Mouse (Mus musculus) G1E (cell line): ENCODE measurements around the gene Mfsd8. TPM values are rescaled to one million over a fixed set of nuclear protein-coding genes. Genes with fewer than 3 reads are reported as not detected.
A peak's percentile ranks its signal among the peaks of the same experiment; 100 is the strongest.
"Not testable (repeated sequence)": the region's sequence is repeated elsewhere in the genome, so short reads cannot be mapped to it uniquely, and the experiment has no call there.

ENCODE experiments used
- ATAC-seq: 2 replicates; pipeline ENCODE4 v1.8.0; 2016; ENCODE audit warnings: mild to moderate bottlenecking; ENCODE audit not compliant: insufficient number of reproducible peaks, poor library complexity, low FRiP score, severe bottlenecking; ENCODE audit errors: extremely low read depth
- DNase-seq: peaks from one replicate; pipeline ENCODE4 v3.0.0; 2012; ENCODE audit warnings: low spot score
- H3K27me3 ChIP-seq: 2 replicates; pipeline ENCODE4 v1.6.1; 2012; ENCODE audit warnings: mild to moderate bottlenecking, low read length, inconsistent platforms; ENCODE audit not compliant: insufficient read depth
- H3K36me3 ChIP-seq: replicated peaks from 2 replicates; pipeline ENCODE3; 2012; ENCODE audit warnings: mild to moderate bottlenecking, inconsistent platforms
- H3K4me1 ChIP-seq: 2 replicates; pipeline ENCODE4 v1.6.1; 2012; ENCODE audit warnings: low read depth, low read length, inconsistent platforms, mixed read lengths; ENCODE audit not compliant: insufficient read depth
- H3K4me3 ChIP-seq: 2 replicates; pipeline ENCODE4 v1.5.1; 2012; ENCODE audit warnings: low read depth, mild to moderate bottlenecking, inconsistent platforms, low read length, moderate library complexity, mixed read lengths
- H3K9me3 ChIP-seq: replicated peaks from 2 replicates; pipeline ENCODE4 v1.6.1; 2012; ENCODE audit warnings: inconsistent platforms
- CTCF ChIP-seq: IDR thresholded peaks from 2 replicates; pipeline ENCODE4 v1.5.1; 2012; ENCODE audit warnings: low read depth, low read length, inconsistent platforms, mixed read lengths
- GATA1 ChIP-seq: IDR thresholded peaks from 2 replicates; pipeline ENCODE4 v1.6.1; 2012; ENCODE audit warnings: borderline replicate concordance, low read length, inconsistent platforms, mixed read lengths
- polyA plus RNA-seq: library from polyadenylated mRNA; stranded (reverse); fragments of >175 nt; gene quantifications from 2 replicates; pipeline ENCODE4 v1.2.3, GENCODE M21; 2012
- total RNA-seq, 2 experiments: library from RNA; stranded (forward) in 1 of 2; stranded (reverse) in 1 of 2; fragments of 200-1000 nt in 1 of 2; fragments of >200 nt in 1 of 2; fragmentation: Nextera tagmentation in 1 of 2; gene quantifications; 2 replicates each; pipeline ENCODE4 v1.2.3; 2014 to 2017

The Mfsd8 gene
- total RNA-seq (2014; fragmentation: Nextera tagmentation) = 23.5 and 26.3 TPM in 2 replicates
- 7.0 and 7.3 TPM in 2 replicates for total RNA-seq (2017)
- polyA plus RNA-seq = 0.83 and 1.3 TPM in 2 replicates

- H3K4me1 ChIP-seq, H3K27me3 ChIP-seq, H3K9me3 ChIP-seq, H3K36me3 ChIP-seq: not testable (repeated sequence)
- H3K4me3 ChIP-seq = peak within 1 kb of the TSS; percentile 78
- ATAC-seq (peak; percentile 93), DNase-seq (peak; percentile 77)
These were observed at the start of gene Mfsd8 for GRCm38 (mm10) chr3:40846473-40846956. TSS of gene Mfsd8 (minus strand) at chr3:40846886.

- ATAC-seq (peak; percentile 5; the same call in 1 of the 2 replicates), DNase-seq (peak; percentile 2)
- not testable (repeated sequence) for H3K36me3 ChIP-seq, H3K4me1 ChIP-seq, H3K27me3 ChIP-seq, H3K9me3 ChIP-seq
- H3K4me3 ChIP-seq = peak overlapping the region; percentile 78
These were observed 47.6 kb upstream of the Mfsd8 start for GRCm38 (mm10) chr3:40894336-40894735.

GRCm38 (mm10) chr3:40893816-40894258, 47.2 kb upstream of the Mfsd8 start:
- H3K4me1 ChIP-seq, H3K9me3 ChIP-seq, H3K27me3 ChIP-seq, H3K36me3 ChIP-seq: not testable (repeated sequence)
- peak overlapping the region; percentile 78 for H3K4me3 ChIP-seq
- DNase-seq (peak; percentile 80), ATAC-seq (peak; percentile 94)

GRCm38 (mm10) chr3:40853123-40853738, 6.5 kb upstream of the Mfsd8 start:
- not testable (repeated sequence) for H3K36me3 ChIP-seq, DNase-seq, H3K27me3 ChIP-seq, H3K4me3 ChIP-seq, H3K4me1 ChIP-seq, H3K9me3 ChIP-seq, ATAC-seq

- not testable (repeated sequence) for H3K27me3 ChIP-seq, H3K4me1 ChIP-seq, H3K9me3 ChIP-seq, DNase-seq, ATAC-seq, H3K36me3 ChIP-seq
- H3K4me3 ChIP-seq = peak overlapping the region; percentile 78; the same call in 1 of the 2 replicates
These were observed 1.2 kb upstream of the Mfsd8 start for GRCm38 (mm10) chr3:40847936-40848335.

GRCm38 (mm10) chr3:40847018-40847417, 332 bp upstream of the Mfsd8 start:
- peak overlapping the region; percentile 78 for H3K4me3 ChIP-seq
- H3K9me3 ChIP-seq, H3K27me3 ChIP-seq, H3K4me1 ChIP-seq, DNase-seq, H3K36me3 ChIP-seq: not testable (repeated sequence)
- TF ChIP-seq CTCF = 0 out of 2 replicates have a peak, but pooled peaks have one; percentile 6
- ATAC-seq = peak; percentile 42

- not testable (repeated sequence) for H3K9me3 ChIP-seq, ATAC-seq, H3K4me1 ChIP-seq
These were observed 101 bp upstream of the Mfsd8 start, which contains the start of gene Abhd18 for GRCm38 (mm10) chr3:40846957-40847017. TSS of gene Abhd18 (plus strand) at chr3:40846970.

GRCm38 (mm10) chr3:40845521-40845920, 1.2 kb downstream of the Mfsd8 start:
- DNase-seq, ATAC-seq, H3K36me3 ChIP-seq, H3K4me1 ChIP-seq, H3K9me3 ChIP-seq, H3K27me3 ChIP-seq: not testable (repeated sequence)
- peak overlapping the region; percentile 78; the same call in 1 of the 2 replicates for H3K4me3 ChIP-seq

More at GRCm38 (mm10) chr3:40846957-40847017, 101 bp upstream of the Mfsd8 start, which contains the start of gene Abhd18:
- H3K4me3 ChIP-seq = peak within 1 kb of the TSS; percentile 78
- not testable (repeated sequence) for DNase-seq, H3K36me3 ChIP-seq, H3K27me3 ChIP-seq

- H3K27me3 ChIP-seq = no peaks in the 10 kb centered on the region
- H3K9me3 ChIP-seq = no peaks in the 10 kb centered on the region
- H3K4me1 ChIP-seq = peaks cover 5% of the 10 kb centered on the region; the same call in 1 of the 2 replicates
- no peak for DNase-seq
- no peak for TF ChIP-seq GATA1
- H3K36me3 ChIP-seq = peaks cover 86% of the 10 kb centered on the region
- no peak for ATAC-seq
- H3K4me3 ChIP-seq = no peak overlapping the region
These were observed 33.4 kb downstream of the Mfsd8 start for GRCm38 (mm10) chr3:40813275-40813674.
